Comparison of ENCODE assay signal across 8 mouse cellular contexts in the genomic region with DNA sequence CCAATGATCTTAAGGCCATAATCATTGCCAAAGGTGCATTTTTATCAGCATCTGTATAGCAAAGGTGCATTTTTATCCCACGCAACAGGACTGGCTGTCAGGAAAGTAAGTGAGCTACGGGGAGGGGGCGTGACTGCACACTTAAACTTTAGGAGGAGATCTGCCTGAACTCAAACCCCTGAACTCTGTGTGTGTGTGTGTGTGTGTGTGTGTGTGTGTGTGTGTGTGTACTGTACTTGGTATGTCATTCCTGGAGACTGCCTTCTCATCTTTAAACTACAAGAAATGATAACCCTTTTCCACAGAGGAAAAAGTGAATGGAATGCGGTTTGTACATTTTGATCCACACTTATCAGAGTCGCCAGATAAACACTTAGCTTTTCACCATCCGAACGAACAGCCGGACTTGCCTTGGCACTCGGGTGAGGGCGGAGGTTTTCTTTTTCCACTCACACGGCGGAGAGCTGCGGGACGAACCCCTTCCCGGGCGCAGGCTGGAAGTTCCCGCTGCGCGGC. TPM values are rescaled to one million over a fixed set of nuclear protein-coding genes. Genes with fewer than 3 reads are reported as not detected.
DNase-seq lines count a peak whose midpoint lies in the region; ATAC-seq lines count a peak whose summit lies in the region.

No protein-coding gene starts in this region.

- ATAC-seq in heart, embryonic 14.5 days (ENCODE audit: insufficient number of reproducible peaks, insufficient read depth, low FRiP score, low read depth), result no peak
- no peak for ATAC-seq in hindbrain, embryonic 13.5 days (ENCODE audit: low FRiP score)
- no peak for ATAC-seq in midbrain, embryonic 13.5 days
- ATAC-seq in inflammation-experienced regulatory T-cells, adult 6 months, result no peak

- peak overlapping the region; percentile 97 for H3K4me2 ChIP-seq in heart, embryonic 14.5 days (ENCODE audit: low read length)
- peak overlapping the region; percentile 92 for H3K4me2 ChIP-seq in hindbrain, embryonic 13.5 days
- H3K4me2 ChIP-seq in midbrain, embryonic 13.5 days (replicated peaks), result peak overlapping the region; percentile 91

- WGBS in heart, embryonic 14.5 days, result 3% methylated on average over 19 of the region's 19 CpGs
- WGBS in hindbrain, embryonic 13.5 days, result 2% methylated on average over 19 of the region's 19 CpGs
- 1% methylated on average over 19 of the region's 19 CpGs for WGBS in midbrain, embryonic 13.5 days

- H3K27ac ChIP-seq in heart, embryonic 14.5 days (replicated peaks in 1 of 2; ENCODE audit: control insufficient read depth in 1 of 2, insufficient read depth in 1 of 2, low read depth in 2 of 2, low read length in 2 of 2), result peak overlapping the region; percentile 86 to 99
- H3K27ac ChIP-seq in hindbrain, embryonic 13.5 days, result peak overlapping the region; percentile 94
- H3K27ac ChIP-seq in midbrain, embryonic 13.5 days, result peak overlapping the region; percentile 82

- H3K36me3 ChIP-seq in heart, embryonic 14.5 days (ENCODE audit: control insufficient read depth, insufficient read depth, low read length), result 0 out of 2 replicates have a peak, but pooled peaks cover 4% of the 10 kb centered on the region
- no peaks in the 10 kb centered on the region for H3K36me3 ChIP-seq in hindbrain, embryonic 13.5 days
- H3K36me3 ChIP-seq in midbrain, embryonic 13.5 days, result no peaks in the 10 kb centered on the region

- intact Hi-C loops in heart, postnatal 25 days (cut with DNase I), result loop anchor here (1.0 to 10.0 kb wide), 2 partner anchors 127 to 639 kb away; no protein-coding TSS in a partner anchor
- intact Hi-C loops in left cerebral cortex, postnatal 4 days (cut with DNase I), result loop anchor here (5.0 kb wide), 1 partner anchor 276 kb away; no protein-coding TSS in a partner anchor
- intact Hi-C loops in gastrocnemius, postnatal 14 days (cut with DNase I; ENCODE audit: low total_unique reads), result no loop called here

- H3K4me1 ChIP-seq in heart, embryonic 14.5 days (ENCODE audit: control insufficient read depth in 2 of 2, insufficient read depth in 2 of 2, low read length in 2 of 2), result peaks cover 25 to 40% of the 10 kb centered on the region in 2 experiments
- peaks cover 43% of the 10 kb centered on the region for H3K4me1 ChIP-seq in hindbrain, embryonic 13.5 days (replicated peaks)
- H3K4me1 ChIP-seq in midbrain, embryonic 13.5 days (replicated peaks), result peaks cover 44% of the 10 kb centered on the region

- peak overlapping the region; percentile 97 for H3K9ac ChIP-seq in heart, embryonic 14.5 days (ENCODE audit: low read length)
- peak overlapping the region; percentile 88 for H3K9ac ChIP-seq in hindbrain, embryonic 13.5 days
- peak overlapping the region; percentile 83 for H3K9ac ChIP-seq in midbrain, embryonic 13.5 days (replicated peaks)

- H3K27me3 ChIP-seq in heart, embryonic 14.5 days (ENCODE audit: control insufficient read depth, insufficient read depth, low read length), result no peaks in the 10 kb centered on the region
- H3K27me3 ChIP-seq in hindbrain, embryonic 13.5 days, result 0 out of 2 replicates have a peak, but pooled peaks cover 4% of the 10 kb centered on the region
- H3K27me3 ChIP-seq in midbrain, embryonic 13.5 days, result peaks cover 34% of the 10 kb centered on the region

- DNase-seq in heart, postnatal 25 days (ENCODE audit: low spot score), result no peak
- DNase-seq in ZHBTc4 (ENCODE audit: low read depth, low spot score), result peak; percentile 29
- DNase-seq in left cerebral cortex, postnatal 4 days, result no peak
- DNase-seq in gastrocnemius, postnatal 14 days, result no peak

- H3K4me3 ChIP-seq in heart, embryonic 14.5 days (ENCODE audit: control insufficient read depth in 1 of 2, insufficient read depth in 1 of 2, low read depth in 1 of 2, low read length in 2 of 2), result peak overlapping the region; percentile 54 to 71
- H3K4me3 ChIP-seq in hindbrain, embryonic 13.5 days, result peak overlapping the region; percentile 73
- H3K4me3 ChIP-seq in midbrain, embryonic 13.5 days (replicated peaks), result peak overlapping the region; percentile 72

- no peaks in the 10 kb centered on the region for H3K9me3 ChIP-seq in heart, embryonic 14.5 days (ENCODE audit: control insufficient read depth, low read length)
- H3K9me3 ChIP-seq in hindbrain, embryonic 13.5 days, result no peaks in the 10 kb centered on the region
- H3K9me3 ChIP-seq in midbrain, embryonic 13.5 days, result no peaks in the 10 kb centered on the region

RNA-seq across cellular contexts. Expression of a gene that starts 1.5 kb away (rescaled TPM):
- 12.0 and 12.2 TPM in 2 replicates for polyA plus RNA-seq in heart, embryonic 14.5 days (2014; fragmentation: Nextera tagmentation; extraction: Ambion mirVana)
- total RNA-seq in heart, postnatal 25 days (2021), result 10 to 100 TPM; 25.9 to 28.3 TPM
- polyA plus RNA-seq in hindbrain, embryonic 13.5 days (2015; fragmentation: Nextera tagmentation; extraction: Ambion mirVana), result 18.7 and 19.8 TPM in 2 replicates
- 9.7 and 11.8 TPM in 2 replicates for polyA plus RNA-seq in midbrain, embryonic 13.5 days (2015; fragmentation: Nextera tagmentation; extraction: Ambion mirVana)
- polyA plus RNA-seq in inflammation-experienced regulatory T-cells, adult 6 months (2017; shearing (Covaris generic)), result 1 to 10 TPM; 2.8 to 6.4 (median 5.2) TPM
- 100 to 1,000 TPM; 253 to 257 TPM for total RNA-seq in left cerebral cortex, postnatal 4 days (2021)
- 1 to 10 TPM; 8.7 TPM for total RNA-seq in gastrocnemius, postnatal 14 days (2021)

RNA-seq across cellular contexts. Expression of a gene that starts 21.1 kb away (rescaled TPM):
- polyA plus RNA-seq in heart, embryonic 14.5 days (2014; fragmentation: Nextera tagmentation; extraction: Ambion mirVana), result 5.1 and 6.7 TPM in 2 replicates
- 10 to 100 TPM; 10.5 to 10.9 TPM for total RNA-seq in heart, postnatal 25 days (2021)
- 15.8 and 16.6 TPM in 2 replicates for polyA plus RNA-seq in hindbrain, embryonic 13.5 days (2015; fragmentation: Nextera tagmentation; extraction: Ambion mirVana)
- polyA plus RNA-seq in midbrain, embryonic 13.5 days (2015; fragmentation: Nextera tagmentation; extraction: Ambion mirVana), result 17.7 and 18.8 TPM in 2 replicates
- polyA plus RNA-seq in inflammation-experienced regulatory T-cells, adult 6 months (2017; shearing (Covaris generic)), result 10 to 100 TPM; 11.2 to 13.0 (median 11.3) TPM
- total RNA-seq in left cerebral cortex, postnatal 4 days (2021), result 10 to 100 TPM; 23.9 to 24.4 TPM
- total RNA-seq in gastrocnemius, postnatal 14 days (2021), result 1 to 10 TPM; 6.5 to 7.6 TPM
